Mouse (Mus musculus) kidney, embryonic 14.5 days (tissue): ENCODE measurements around the gene Hist1h2bg. TPM values are rescaled to one million over a fixed set of nuclear protein-coding genes. Genes with fewer than 3 reads are reported as not detected.
"Not testable (repeated sequence)": the region's sequence is repeated elsewhere in the genome, so short reads cannot be mapped to it uniquely, and the experiment has no call there.

ENCODE experiments used
- ATAC-seq: fragments of 200-750 bp; cut with Nextera tagmentation; 2 replicates; pipeline ENCODE4 v1.8.0; 2017; ENCODE audit warnings: moderate number of reproducible peaks, mild to moderate bottlenecking, moderate TSS enrichment, moderate library complexity; ENCODE audit not compliant: low FRiP score, low TSS enrichment
- H3K27ac ChIP-seq: fragments of 300-500 bp; sonication (generic); 2 replicates; pipeline ENCODE4 v1.5.1; 2014; ENCODE audit warnings: low read depth, mild to moderate bottlenecking, low read length, moderate library complexity, mixed read lengths
- H3K27me3 ChIP-seq: fragments of 300-500 bp; sonication (generic); 2 replicates; pipeline ENCODE4 v1.6.1; 2014; ENCODE audit warnings: mild to moderate bottlenecking, low read length; ENCODE audit not compliant: control insufficient read depth, insufficient read depth
- H3K36me3 ChIP-seq: fragments of 300-500 bp; sonication (generic); 2 replicates; pipeline ENCODE4 v1.6.1; 2014; ENCODE audit warnings: low read length, mixed read lengths; ENCODE audit not compliant: control insufficient read depth, insufficient read depth
- H3K4me1 ChIP-seq: fragments of 300-500 bp; sonication (generic); 2 replicates; pipeline ENCODE4 v1.6.1; 2014; ENCODE audit warnings: low read length, mixed read lengths; ENCODE audit not compliant: control insufficient read depth, insufficient read depth
- H3K4me2 ChIP-seq: fragments of 300-500 bp; sonication (generic); replicated peaks from 2 replicates; pipeline ENCODE4 v1.6.1; 2014; ENCODE audit warnings: low read depth, mild to moderate bottlenecking, low read length
- H3K4me3 ChIP-seq: fragments of 300-500 bp; sonication (generic); 2 replicates; pipeline ENCODE4 v1.5.1; 2014; ENCODE audit warnings: mild to moderate bottlenecking, low read length
- H3K9ac ChIP-seq: fragments of 300-500 bp; sonication (generic); 2 replicates; pipeline ENCODE4 v1.6.1; 2014; ENCODE audit warnings: low read depth, mild to moderate bottlenecking, low read length, moderate library complexity
- H3K9me3 ChIP-seq: fragments of 300-500 bp; sonication (generic); 2 replicates; pipeline ENCODE4 v1.6.1; 2016; ENCODE audit warnings: low read length; ENCODE audit not compliant: control insufficient read depth
- WGBS: fragments of 180-500 bp; shearing (Covaris S2); extraction: QIAGEN DNeasy Blood & Tissue Kit; methylation state at CpG from one replicate; pipeline ENCODE4 v1.1.7; 2014; 5-methylcytosine and 5-hydroxymethylcytosine counted together
- polyA plus RNA-seq: library from polyadenylated mRNA; unstranded; fragments of >200 nt; fragmentation: Nextera tagmentation; extraction: Ambion mirVana; gene quantifications from 2 replicates; pipeline ENCODE4 v1.2.1, GENCODE M21; 2014

Gene Hist1h2bg
- polyA plus RNA-seq, 1 experiment from 2014 or later: 7.9 TPM

- no peak for ATAC-seq
- Histone ChIP-seq H3K4me2 (peak overlapping the region; percentile 69), H3K4me3 (peak overlapping the region; percentile 62), H3K4me1 (peaks cover 13% of the 10 kb centered on the region), H3K36me3 (no peaks in the 10 kb centered on the region), H3K9ac (peak overlapping the region; percentile 89), H3K27me3 (no peaks in the 10 kb centered on the region), H3K27ac (peak overlapping the region; percentile 99), H3K9me3 (no peaks in the 10 kb centered on the region)
- WGBS: under 1% methylated on average over 20 of the region's 20 CpGs
Measured at GRCm38 (mm10) chr13:23530181-23530900, 40.9 kb upstream of the Hist1h2bg start.

- Histone ChIP-seq H3K4me3 (peak within 1 kb of the TSS; percentile 62), H3K9ac (peak within 1 kb of the TSS; percentile 89), H3K36me3 (no peaks in the 10 kb centered on the region), H3K4me2 (peak within 1 kb of the TSS; percentile 69), H3K9me3 (no peaks in the 10 kb centered on the region), H3K27me3 (no peaks in the 10 kb centered on the region), H3K27ac (peak within 1 kb of the TSS; percentile 99), H3K4me1 (peaks cover 14% of the 10 kb centered on the region)
- under 1% methylated on average over 51 of the region's 70 CpGs for WGBS
- ATAC-seq: peak; percentile 76
Measured at GRCm38 (mm10) chr13:23530901-23531875, 40.0 kb upstream of the Hist1h2bg start, which contains the start of gene Hist1h4h. Hist1h4h (plus strand) TSS chr13:23531050.

GRCm38 (mm10) chr13:23532262-23533075 is 38.7 kb upstream of the Hist1h2bg start:
- WGBS: 26% methylated on average over 9 of the region's 9 CpGs
- Histone ChIP-seq H3K27me3 (no peaks in the 10 kb centered on the region), H3K9ac (peak overlapping the region; percentile 89), H3K27ac (peak overlapping the region; percentile 99), H3K4me1 (peaks cover 23% of the 10 kb centered on the region), H3K9me3 (no peaks in the 10 kb centered on the region), H3K4me2 (peak overlapping the region; percentile 69), H3K36me3 (no peaks in the 10 kb centered on the region), H3K4me3 (peak overlapping the region; percentile 62)
- ATAC-seq: no peak

- Histone ChIP-seq H3K4me2 (peak within 1 kb of the TSS; percentile 69), H3K27ac (peak within 1 kb of the TSS; percentile 99), H3K4me3 (peak within 1 kb of the TSS; percentile 62), H3K4me1 (peaks cover 21% of the 10 kb centered on the region), H3K9ac (peak within 1 kb of the TSS; percentile 89)
- not testable (repeated sequence) for H3K36me3 ChIP-seq, H3K27me3 ChIP-seq, H3K9me3 ChIP-seq
- ATAC-seq: peak; percentile 54
- whole genome bisulfite sequencing: under 1% methylated on average over 20 of the region's 53 CpGs
Measured at GRCm38 (mm10) chr13:23533560-23534367, 37.4 kb upstream of the Hist1h2bg start, which contains the start of gene Hist1h2af. Hist1h2af (plus strand) TSS chr13:23533906.

- Histone ChIP-seq H3K4me2 (peak overlapping the region; percentile 69), H3K4me3 (peak overlapping the region; percentile 62), H3K4me1 (peaks cover 16% of the 10 kb centered on the region), H3K36me3 (no peaks in the 10 kb centered on the region), H3K27ac (peak overlapping the region; percentile 99), H3K9me3 (no peaks in the 10 kb centered on the region), H3K27me3 (no peaks in the 10 kb centered on the region), H3K9ac (peak overlapping the region; percentile 89)
- WGBS: under 1% methylated on average over 15 of the region's 15 CpGs
- ATAC-seq: no peak
Measured at GRCm38 (mm10) chr13:23534368-23535131, 36.6 kb upstream of the Hist1h2bg start.

- H3K9me3 ChIP-seq, H3K36me3 ChIP-seq, H3K27me3 ChIP-seq: not testable (repeated sequence)
- ATAC-seq: peak; percentile 93
- peak within 1 kb of the TSS; percentile 99 for H3K27ac ChIP-seq
- H3K4me3 ChIP-seq: peak within 1 kb of the TSS; percentile 62
- under 1% methylated on average over 44 of the region's 62 CpGs for WGBS
- H3K4me2 ChIP-seq: peak within 1 kb of the TSS; percentile 69
- H3K9ac ChIP-seq: peak within 1 kb of the TSS; percentile 89
- peaks cover 16% of the 10 kb centered on the region for H3K4me1 ChIP-seq
Measured at GRCm38 (mm10) chr13:23535137-23536075, 35.8 kb upstream of the Hist1h2bg start, which contains the start of gene Hist1h3g. Hist1h3g (plus strand) TSS chr13:23535422.
